Mouse (Mus musculus): ENCODE data around the gene Tnnt1. TPM values are rescaled to one million over a fixed set of nuclear protein-coding genes. Genes with fewer than 3 reads are reported as not detected.

Tnnt1 gene
- total RNA-seq, 2 experiments from 2014 or later, result 1.5 to 1.9 TPM

GRCm38 (mm10) chr7:4460576-4461434, 55.4 kb downstream of the Tnnt1 start, which contains the start of gene Eps8l1:
Gene Eps8l1 (plus strand): TSS chr7:4460674.
- DNase-seq (ENCODE audit: extremely low spot score in 1 of 2, low spot score in 1 of 2), result no peak

Other genes with a start within 250 kb of the Tnnt1 start
- not detected for gene Ncr1, start 178.7 kb downstream of the Tnnt1 start, total RNA-seq (2021)
- gene Gp6, start 118.6 kb downstream of the Tnnt1 start, total RNA-seq (2021), result not detected
- gene Rdh13, start 70.7 kb downstream of the Tnnt1 start, total RNA-seq (2021), result 10 to 100 TPM; 23.3 to 27.8 TPM
- gene Eps8l1, start 55.7 kb downstream of the Tnnt1 start, total RNA-seq (2021), result 1 to 10 TPM; 5.3 to 5.7 TPM
- 100 to 1,000 TPM; 128 to 167 TPM for gene Ppp1r12c, start 14.7 kb downstream of the Tnnt1 start, total RNA-seq (2021)
- gene Tnni3, start 7.8 kb upstream of the Tnnt1 start, total RNA-seq (2021), result under 1 TPM in 1 of 2 experiments, not detected in 1; 0.44 TPM
- gene Dnaaf3, start 16.1 kb upstream of the Tnnt1 start, total RNA-seq (2021), result under 1 TPM; 0.34 to 0.38 TPM
- gene Syt5, start 31.2 kb upstream of the Tnnt1 start, total RNA-seq (2021), result 100 to 1,000 TPM; 213 to 232 TPM
- gene Ptprh, start 87.7 kb upstream of the Tnnt1 start, total RNA-seq (2021), result under 1 TPM; 0.27 to 0.42 TPM
- 10 to 100 TPM; 12.5 to 17.3 TPM for gene Tmem86b, start 115.0 kb upstream of the Tnnt1 start, total RNA-seq (2021)
- 100 to 1,000 TPM; 126 to 135 TPM for gene Ppp6r1, start 142.6 kb upstream of the Tnnt1 start, total RNA-seq (2021)
- gene Hspbp1, start 168.7 kb upstream of the Tnnt1 start, total RNA-seq (2021), result 10 to 100 TPM; 89.0 to 91.9 TPM
- 100 to 1,000 TPM; 330 to 348 TPM for gene Brsk1, start 174.2 kb upstream of the Tnnt1 start, total RNA-seq (2021)
- gene Tmem150b, start 208.9 kb upstream of the Tnnt1 start, total RNA-seq (2021), result not detected
- gene Kmt5c, start 223.7 kb upstream of the Tnnt1 start, total RNA-seq (2021), result 10 to 100 TPM; 23.5 to 34.3 TPM
- 1 to 10 TPM; 5.2 to 6.1 TPM for gene Cox6b2, start 236.7 kb upstream of the Tnnt1 start, total RNA-seq (2021)